8 mouse cellular contexts compared by ENCODE assay signal in the genomic region with DNA sequence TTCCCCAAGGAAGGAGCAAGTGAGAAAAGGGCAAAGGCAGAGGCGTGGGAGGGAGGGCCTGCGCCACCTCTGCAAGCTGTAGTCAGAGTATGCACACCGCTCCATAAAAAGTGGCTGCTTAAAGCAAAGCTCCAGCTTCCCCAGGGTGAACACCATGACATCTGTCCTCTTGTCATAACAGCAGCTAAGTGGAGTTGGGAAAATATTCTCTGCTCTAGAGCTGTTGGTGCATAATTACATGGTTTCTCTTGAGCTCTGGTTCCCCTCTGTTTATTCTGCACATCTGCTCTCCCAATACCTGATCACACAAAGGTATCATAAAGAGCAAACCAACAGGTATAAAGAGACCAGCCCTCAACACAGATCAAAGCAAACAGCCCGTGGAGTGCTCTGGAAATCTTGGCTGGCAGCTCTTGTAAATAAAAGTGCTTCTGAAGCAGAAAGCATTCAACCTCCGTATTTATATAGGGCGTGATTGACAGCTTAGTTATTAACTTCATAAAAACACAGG.
DNase-seq lines count a peak whose midpoint lies in the region; ATAC-seq lines count a peak whose summit lies in the region.

No protein-coding gene starts in this region.

- no peaks in the 10 kb centered on the region for H3K9me3 ChIP-seq in forebrain, embryonic 14.5 days (replicated peaks; ENCODE audit: control insufficient read depth, low read length)
- H3K9me3 ChIP-seq in neural tube, embryonic 14.5 days (ENCODE audit: control insufficient read depth, low read length) = no peaks in the 10 kb centered on the region

- ATAC-seq in forebrain, embryonic 14.5 days = peak; percentile 55
- ATAC-seq in neural tube, embryonic 14.5 days (ENCODE audit: low read depth) = peak; percentile 54; the same call in 1 of the 2 replicates

- 16% methylated on average over 6 of the region's 6 CpGs for WGBS in forebrain, embryonic 14.5 days
- 31% methylated on average over 6 of the region's 6 CpGs for WGBS in neural tube, embryonic 14.5 days

- DNase-seq in kidney, adult 18-20 months = peak; percentile 21
- no peak for DNase-seq in kidney, adult 11 months
- DNase-seq in forebrain, embryonic 14.5 days (ENCODE audit: low spot score) = peak; percentile 73
- peak; percentile 25 to 39 for DNase-seq in kidney, postnatal 36 days
- DNase-seq in layer of hippocampus, postnatal 14 days (ENCODE audit: low spot score in 2 of 2) = no peak
- no peak for DNase-seq in cerebellum, postnatal 25 days
- DNase-seq in left cerebral cortex, postnatal 25 days (ENCODE audit: low spot score in 2 of 2) = no peak

- H3K4me3 ChIP-seq in forebrain, embryonic 14.5 days (ENCODE audit: low read depth, low read length) = no peak overlapping the region
- no peak overlapping the region for H3K4me3 ChIP-seq in neural tube, embryonic 14.5 days (ENCODE audit: low read depth, low read length)

- H3K4me2 ChIP-seq in forebrain, embryonic 14.5 days (ENCODE audit: low read length) = no peak overlapping the region
- H3K4me2 ChIP-seq in neural tube, embryonic 14.5 days (ENCODE audit: low read depth, low read length) = no peak overlapping the region

- no peaks in the 10 kb centered on the region for H3K36me3 ChIP-seq in forebrain, embryonic 14.5 days (ENCODE audit: control insufficient read depth, insufficient read depth, low read length)
- no peaks in the 10 kb centered on the region for H3K36me3 ChIP-seq in neural tube, embryonic 14.5 days (ENCODE audit: control insufficient read depth, insufficient read depth, low read length)

- no peaks in the 10 kb centered on the region for H3K27me3 ChIP-seq in forebrain, embryonic 14.5 days (replicated peaks; ENCODE audit: control insufficient read depth, insufficient read depth, low read length)
- H3K27me3 ChIP-seq in neural tube, embryonic 14.5 days (ENCODE audit: control insufficient read depth, insufficient read depth, low read length) = no peaks in the 10 kb centered on the region

- H3K27ac ChIP-seq in forebrain, embryonic 14.5 days (ENCODE audit: low read depth, low read length) = peak overlapping the region; percentile 70
- H3K27ac ChIP-seq in neural tube, embryonic 14.5 days (ENCODE audit: low read depth, low read length) = peak overlapping the region; percentile 57

- intact Hi-C loops in left cerebral cortex, postnatal 25 days (cut with DNase I) = no loop called here

- H3K9ac ChIP-seq in forebrain, embryonic 14.5 days (ENCODE audit: low read length) = no peak overlapping the region
- H3K9ac ChIP-seq in neural tube, embryonic 14.5 days (replicated peaks; ENCODE audit: low read depth, low read length) = no peak overlapping the region

- H3K4me1 ChIP-seq in forebrain, embryonic 14.5 days (ENCODE audit: control insufficient read depth, insufficient read depth, low read length) = peaks cover 37% of the 10 kb centered on the region
- H3K4me1 ChIP-seq in neural tube, embryonic 14.5 days (ENCODE audit: control insufficient read depth, insufficient read depth, low read length) = peaks cover 19% of the 10 kb centered on the region

Comparison
In these comparisons a context has a peak if more than half of its experiments do, and no peak if none do; other contexts are left out.
1. DNase-seq: peak in kidney, adult 18-20 months (single experiment), forebrain, embryonic 14.5 days (single experiment) and kidney, postnatal 36 days (2 of 2); none in kidney, adult 11 months (single experiment), layer of hippocampus, postnatal 14 days (0 of 2), cerebellum, postnatal 25 days (0 of 2) and left cerebral cortex, postnatal 25 days (0 of 2).